Mouse (Mus musculus): ENCODE results near the gene Zfp354b.

The Zfp354b gene

DNA sequence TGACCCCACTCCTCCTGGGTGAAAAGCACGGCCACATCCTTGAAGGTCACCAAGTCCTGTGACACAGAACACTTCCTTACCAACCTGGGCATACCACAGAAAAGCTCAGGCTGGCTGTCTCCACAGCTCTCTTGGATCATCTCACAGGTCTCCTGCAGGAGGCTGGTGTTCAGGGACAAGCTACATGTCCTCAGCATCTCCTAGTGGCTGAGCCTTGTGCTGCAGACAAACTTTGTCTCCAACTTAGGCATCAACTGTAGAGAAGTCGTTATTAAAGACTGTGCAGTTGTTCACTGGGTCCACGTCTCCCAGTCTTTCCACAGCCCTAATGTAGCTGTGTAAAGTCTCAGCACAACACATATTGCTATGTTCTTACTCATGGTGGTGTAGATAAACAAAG lies 47.7 kb downstream of the Zfp354b start:
- no peak for DNase-seq (ENCODE audit: low spot score)

DNA sequence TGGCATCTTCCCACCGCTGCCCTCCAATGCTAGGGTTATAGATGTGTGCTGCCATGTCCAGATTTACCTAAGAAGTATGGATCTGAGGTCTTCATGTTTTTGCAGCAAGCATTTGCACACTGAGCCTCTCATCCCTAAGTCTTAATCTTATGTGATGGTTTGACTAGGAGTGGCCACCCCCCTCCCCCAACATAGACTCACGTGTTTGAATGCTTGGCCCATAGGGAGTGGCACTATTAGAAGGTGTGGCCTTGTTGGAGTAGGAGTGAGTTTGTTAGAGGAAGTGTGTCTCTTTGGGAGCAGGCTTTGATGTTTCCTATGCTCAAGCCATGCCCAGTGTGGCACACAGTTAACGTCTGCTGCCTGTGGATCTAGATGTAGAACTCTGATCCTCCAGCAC lies 52.8 kb downstream of the Zfp354b start:
- DNase-seq (ENCODE audit: low spot score) = no peak

Data from MN1 (cell line).